Mouse (Mus musculus) embryonic fibroblast, embryonic 13.5 days (primary cell): ENCODE measurements at regions not wholly inside any gene's neighbourhood (a gene's known extent, or its start where the extent isn't known, plus 50 kb on each side); places are given as distances from the start of the nearest gene placed in this dataset.

Experiments used
- CTCF ChIP-seq: IDR thresholded peaks from 2 replicates; pipeline ENCODE4 v1.5.1; 2011; ENCODE audit warnings: mild to moderate bottlenecking, control low read depth, low read length, moderate library complexity, borderline replicate concordance; ENCODE audit not compliant: insufficient read depth
- POLR2A ChIP-seq: IDR thresholded peaks from 2 replicates; pipeline ENCODE4 v1.6.1; 2011; ENCODE audit warnings: low read depth, mild to moderate bottlenecking, control low read depth, low read length, moderate library complexity

- TF ChIP-seq CTCF (no peak), POLR2A (no peak)
Observed at GRCm38 (mm10) chr15:56045510-56046245, 1431.7 kb downstream of the Slc22a22 start.
